Mouse (Mus musculus) stomach, postnatal 0 days (tissue): ENCODE results near the gene Abcc3.

Experiments used
- CTCF ChIP-seq: IDR thresholded peaks from 2 replicates; pipeline ENCODE4 v1.5.1; 2016; ENCODE audit warnings: antibody characterized with exemption, low read depth, mild to moderate bottlenecking, moderate library complexity
- EP300 ChIP-seq: optimal IDR thresholded peaks from 2 replicates; pipeline ENCODE3; 2016; ENCODE audit warnings: antibody characterized with exemption

- TF ChIP-seq CTCF, result no peak
- TF ChIP-seq EP300, result no peak
Observed at GRCm38 (mm10) chr11:94379736-94380135, 13.1 kb downstream of the Abcc3 start.
